Mouse (Mus musculus): Measurements from ENCODE around the gene Adcy7.

GRCm38 (mm10) chr8:88244298-88244697 lies 27.9 kb upstream of the Adcy7 start:
- TF ChIP-seq POLR2A (IDR thresholded peaks at IDR 0.05; ENCODE audit: borderline replicate concordance, insufficient read depth, low read length), result no peak
- peak; percentile 91 for TF ChIP-seq CTCF (IDR thresholded peaks at IDR 0.05; ENCODE audit: borderline replicate concordance, insufficient read depth, low read depth, low read length)

Data from cerebellum, adult 2 months (tissue).